Mouse (Mus musculus) liver, postnatal 0 days (tissue): ENCODE data around the gene Fam69a. TPM values are rescaled to one million over a fixed set of nuclear protein-coding genes. Genes with fewer than 3 reads are reported as not detected.
A peak's percentile ranks its signal among the peaks of the same experiment; 100 is the strongest.
"Not testable (repeated sequence)": the region's sequence is repeated elsewhere in the genome, so short reads cannot be mapped to it uniquely, and the experiment has no call there.

ENCODE experiments used
- ATAC-seq: fragments of 200-750 bp; cut with Nextera tagmentation; 2 replicates; pipeline ENCODE4 v1.8.0; 2017; ENCODE audit warnings: mild to moderate bottlenecking, moderate library complexity
- DNase-seq: peaks from one replicate; pipeline ENCODE4 v3.0.0-alpha.2; 2016
- H3K27ac ChIP-seq: fragments of 300-500 bp; sonication (generic); 2 replicates; pipeline ENCODE4 v1.5.1; 2014; ENCODE audit warnings: antibody characterized with exemption, moderate library complexity, mild to moderate bottlenecking, low read depth
- H3K27me3 ChIP-seq: fragments of 300-500 bp; sonication (generic); 2 replicates; pipeline ENCODE4 v1.6.1; 2014; ENCODE audit warnings: low read length, control low read depth, mixed read lengths; ENCODE audit not compliant: insufficient read depth
- H3K36me3 ChIP-seq: fragments of 300-500 bp; sonication (generic); replicated peaks from 2 replicates; pipeline ENCODE4 v1.6.1; 2014; ENCODE audit warnings: mild to moderate bottlenecking, control low read depth, low read length, moderate library complexity, mixed read lengths; ENCODE audit not compliant: insufficient read depth
- H3K4me1 ChIP-seq: fragments of 300-500 bp; sonication (generic); 2 replicates; pipeline ENCODE4 v1.6.1; 2014; ENCODE audit warnings: antibody characterized with exemption, mild to moderate bottlenecking, control low read depth; ENCODE audit not compliant: insufficient read depth
- H3K4me2 ChIP-seq: fragments of 300-500 bp; sonication (generic); 2 replicates; pipeline ENCODE4 v1.6.1; 2014; ENCODE audit warnings: low read depth, mild to moderate bottlenecking, low read length, moderate library complexity, mixed read lengths
- H3K4me3 ChIP-seq: fragments of 300-500 bp; sonication (generic); 2 replicates; pipeline ENCODE4 v1.5.1; 2014; ENCODE audit warnings: low read depth, low read length
- H3K9ac ChIP-seq: fragments of 300-500 bp; sonication (generic); replicated peaks from 2 replicates; pipeline ENCODE4 v1.6.1; 2014; ENCODE audit warnings: mild to moderate bottlenecking, moderate library complexity
- H3K9me3 ChIP-seq: fragments of 300-500 bp; sonication (generic); 2 replicates; pipeline ENCODE4 v1.6.1; 2016; ENCODE audit warnings: mild to moderate bottlenecking, control low read depth, low read length, mixed read lengths
- CTCF ChIP-seq: sonication (generic); IDR thresholded peaks from 2 replicates; pipeline ENCODE4 v1.5.1; 2016; ENCODE audit warnings: antibody characterized with exemption, low read depth
- EP300 ChIP-seq: IDR thresholded peaks from 2 replicates; pipeline ENCODE4 v1.6.1; 2016; ENCODE audit warnings: antibody characterized with exemption, low read depth, mild to moderate bottlenecking
- WGBS: fragments of 180-500 bp; shearing (Covaris S2); extraction: QIAGEN DNeasy Blood & Tissue Kit; methylation state at CpG from one replicate; pipeline ENCODE4 v1.1.7; 2014; ENCODE audit not compliant: insufficient replicate concordance; 5-methylcytosine and 5-hydroxymethylcytosine counted together
- polyA plus RNA-seq: library from polyadenylated mRNA; unstranded; fragments of >200 nt; fragmentation: Nextera tagmentation; extraction: Ambion mirVana; gene quantifications from 2 replicates; pipeline ENCODE4 v1.2.1, GENCODE M21; 2015

The Fam69a gene
- polyA plus RNA-seq, 1 experiment from 2014 or later = 8.3 TPM

DNA sequence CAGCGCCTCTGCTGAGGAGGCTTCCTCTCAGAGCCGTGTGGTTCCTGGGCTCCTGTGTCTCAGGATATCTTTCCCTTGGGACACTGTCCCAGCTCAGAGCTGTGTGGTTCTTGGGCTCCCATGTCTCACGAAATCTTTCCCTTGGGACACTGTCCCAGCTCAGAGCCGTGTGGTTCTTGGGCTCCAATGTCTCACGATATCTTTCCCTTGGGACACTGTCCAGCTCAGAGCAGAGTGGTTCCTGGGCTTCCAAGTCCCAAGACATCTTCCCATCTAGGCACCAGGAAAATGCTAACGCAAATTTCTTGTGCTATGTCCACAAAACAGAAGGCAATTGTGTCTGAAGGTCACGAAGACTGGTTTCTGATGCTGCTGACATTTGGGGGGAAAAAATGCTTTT, 92.2 kb downstream of the Fam69a start:
- Histone ChIP-seq H3K9ac (no peak overlapping the region), H3K4me2 (no peak overlapping the region), H3K27ac (no peak overlapping the region), H3K4me1 (peaks cover 4% of the 10 kb centered on the region), H3K9me3 (no peaks in the 10 kb centered on the region), H3K27me3 (no peaks in the 10 kb centered on the region), H3K4me3 (no peak overlapping the region), H3K36me3 (no peaks in the 10 kb centered on the region)
- WGBS = 69% methylated on average over 7 of the region's 7 CpGs
- TF ChIP-seq EP300 (no peak), CTCF (no peak)
- DNase-seq (no peak), ATAC-seq (no peak)

- ATAC-seq (peak; percentile 57), DNase-seq (peak; percentile 31)
- not testable (repeated sequence) for H3K27ac ChIP-seq, H3K4me1 ChIP-seq, H3K27me3 ChIP-seq, H3K9me3 ChIP-seq, H3K4me3 ChIP-seq, H3K36me3 ChIP-seq, H3K4me2 ChIP-seq, H3K9ac ChIP-seq
- 60% methylated on average over 1 of the region's 1 CpGs for WGBS
- peak; percentile 79 for TF ChIP-seq CTCF
These were observed 95.4 kb downstream of the Fam69a start for GRCm38 (mm10) chr5:107891515-107891914.

GRCm38 (mm10) chr5:107889994-107890888, 96.6 kb downstream of the Fam69a start:
- Histone ChIP-seq H3K4me1 (peaks cover 7% of the 10 kb centered on the region), H3K27ac (peak overlapping the region; percentile 74), H3K9me3 (no peaks in the 10 kb centered on the region), H3K4me3 (no peak overlapping the region), H3K4me2 (peak overlapping the region; percentile 27; the same call in 1 of the 2 replicates), H3K27me3 (no peaks in the 10 kb centered on the region), H3K9ac (peak overlapping the region; percentile 28; the same call in 1 of the 2 replicates), H3K36me3 (no peaks in the 10 kb centered on the region)
- ATAC-seq (peak; percentile 87), DNase-seq (peak; percentile 29)
- TF ChIP-seq CTCF (no peak), EP300 (no peak)
- 43% methylated on average over 9 of the region's 9 CpGs for WGBS

DNA sequence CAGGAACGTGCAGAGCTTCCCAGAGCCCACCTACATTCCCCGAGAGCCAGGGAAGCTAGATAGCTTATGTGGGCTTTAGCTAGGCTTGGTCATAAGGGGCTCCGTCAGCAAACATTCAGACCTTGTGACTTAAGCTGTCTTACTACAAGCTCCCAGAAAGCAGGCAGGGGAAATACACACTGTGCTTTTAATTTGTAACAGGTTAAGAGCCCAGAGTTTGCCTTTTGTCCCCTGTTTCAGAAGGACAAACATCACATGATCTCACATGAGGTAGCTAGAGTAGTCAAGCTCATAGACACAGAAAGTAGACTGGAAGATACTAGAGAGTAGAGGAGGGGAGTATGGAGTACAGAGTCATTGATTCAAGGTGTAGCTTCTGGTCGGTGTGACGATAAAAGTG, 106.2 kb downstream of the Fam69a start:
- H3K4me3 ChIP-seq = no peak overlapping the region
- WGBS = 55% methylated on average over 5 of the region's 5 CpGs
- H3K27me3 ChIP-seq = no peaks in the 10 kb centered on the region
- H3K4me1 ChIP-seq = peaks cover 4% of the 10 kb centered on the region; the same call in 1 of the 2 replicates
- peak; percentile 87 for ATAC-seq
- no peak for DNase-seq
- no peaks in the 10 kb centered on the region for H3K9me3 ChIP-seq
- H3K9ac ChIP-seq = peak overlapping the region; percentile 42; the same call in 1 of the 2 replicates
- TF ChIP-seq EP300 (no peak), CTCF (no peak)
- no peaks in the 10 kb centered on the region for H3K36me3 ChIP-seq
- H3K27ac ChIP-seq = peak overlapping the region; percentile 82
- peak overlapping the region; percentile 53 for H3K4me2 ChIP-seq

- no peak overlapping the region for H3K4me2 ChIP-seq
- H3K27me3 ChIP-seq = no peaks in the 10 kb centered on the region
- no peak overlapping the region for H3K9ac ChIP-seq
- H3K36me3 ChIP-seq = peaks cover 6% of the 10 kb centered on the region; the same call in 1 of the 2 replicates
- no peaks in the 10 kb centered on the region for H3K9me3 ChIP-seq
- ATAC-seq (no peak), DNase-seq (no peak)
- peaks cover 12% of the 10 kb centered on the region; the same call in 1 of the 2 replicates for H3K4me1 ChIP-seq
- TF ChIP-seq EP300 = no peak
- TF ChIP-seq CTCF = peak; percentile 54
- 84% methylated on average over 1 of the region's 1 CpGs for WGBS
- H3K27ac ChIP-seq = no peak overlapping the region
- no peak overlapping the region for H3K4me3 ChIP-seq
These were observed 109.8 kb downstream of the Fam69a start for GRCm38 (mm10) chr5:107877053-107877452.

- TF ChIP-seq CTCF = no peak
- DNase-seq (no peak), ATAC-seq (peak; percentile 78)
- peaks cover 17% of the 10 kb centered on the region; the same call in 1 of the 2 replicates for H3K4me1 ChIP-seq
- no peaks in the 10 kb centered on the region for H3K27me3 ChIP-seq
- peaks cover 9% of the 10 kb centered on the region; the same call in 1 of the 2 replicates for H3K36me3 ChIP-seq
- H3K9me3 ChIP-seq = no peaks in the 10 kb centered on the region
- no peak overlapping the region for H3K9ac ChIP-seq
- H3K27ac ChIP-seq = peak overlapping the region; percentile 87
- no peak overlapping the region for H3K4me3 ChIP-seq
- H3K4me2 ChIP-seq = peak overlapping the region; percentile 54
These were observed 111.6 kb downstream of the Fam69a start for GRCm38 (mm10) chr5:107875261-107875611.
